Mouse (Mus musculus): ENCODE measurements around the gene Fgfr2. TPM values are rescaled to one million over a fixed set of nuclear protein-coding genes. Genes with fewer than 3 reads are reported as not detected.

The Fgfr2 gene
- polyA plus RNA-seq, 1 experiment from 2014 or later = 93.4 TPM

DNA sequence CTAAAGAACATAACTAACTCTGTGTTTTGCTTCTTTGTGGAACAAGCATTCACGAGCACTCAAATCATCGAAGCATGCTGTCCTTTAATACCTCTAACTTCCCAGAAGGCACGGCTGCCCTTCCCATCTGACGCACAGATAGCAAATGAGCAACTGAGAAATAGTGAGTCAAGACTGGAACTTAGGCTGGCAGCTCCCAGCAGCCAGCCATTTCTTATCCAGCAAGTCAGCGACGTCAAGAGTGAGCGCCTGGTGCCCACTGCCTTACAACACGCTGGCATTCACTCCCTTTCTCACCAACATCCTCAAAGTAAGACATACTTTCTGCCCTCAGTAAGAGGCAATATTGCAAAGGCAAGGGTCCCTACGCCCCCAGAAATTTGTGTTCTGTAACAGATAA, 2883.0 kb downstream of the Fgfr2 start:
- Histone ChIP-seq H3K4me1 (ENCODE audit: control insufficient read depth, insufficient read depth, low read length) (peaks cover 27% of the 10 kb centered on the region), H3K4me2 (ENCODE audit: low read depth, low read length) (no peak overlapping the region), H3K9ac (ENCODE audit: low read length) (no peak overlapping the region), H3K27me3 (ENCODE audit: control insufficient read depth, insufficient read depth, low read length) (no peaks in the 10 kb centered on the region), H3K27ac (ENCODE audit: low read length) (no peak overlapping the region), H3K4me3 (replicated peaks; ENCODE audit: low read length) (no peak overlapping the region), H3K36me3 (ENCODE audit: control insufficient read depth, insufficient read depth, low read length) (no peaks in the 10 kb centered on the region), H3K9me3 (replicated peaks; ENCODE audit: control insufficient read depth, low read length) (no peaks in the 10 kb centered on the region)
- ATAC-seq (ENCODE audit: insufficient read depth, low FRiP score) = no peak
- 75% methylated on average over 9 of the region's 9 CpGs for WGBS

DNA sequence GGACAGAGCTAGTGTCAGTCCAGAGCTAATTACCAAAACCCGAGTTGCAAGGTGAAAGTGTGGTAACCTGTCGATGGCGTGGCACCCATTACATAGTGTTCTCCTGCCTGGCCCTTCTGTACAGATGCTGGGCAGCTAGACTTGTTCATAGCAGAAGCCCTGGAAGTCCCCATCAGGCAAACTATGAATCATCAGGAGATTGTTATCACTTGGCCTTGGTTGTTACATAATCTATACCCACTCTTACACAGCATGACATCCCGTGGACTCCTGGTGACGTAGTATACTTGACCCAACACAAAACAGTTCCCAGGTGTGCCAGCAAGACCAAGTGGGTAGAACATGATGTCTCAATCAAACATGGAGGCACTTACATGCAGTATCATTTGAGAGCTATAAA, 2885.9 kb downstream of the Fgfr2 start:
- Histone ChIP-seq H3K4me1 (ENCODE audit: control insufficient read depth, insufficient read depth, low read length) (peaks cover 6% of the 10 kb centered on the region; the same call in 1 of the 2 replicates), H3K9me3 (replicated peaks; ENCODE audit: control insufficient read depth, low read length) (no peaks in the 10 kb centered on the region), H3K9ac (ENCODE audit: low read length) (no peak overlapping the region), H3K4me2 (ENCODE audit: low read depth, low read length) (no peak overlapping the region), H3K36me3 (ENCODE audit: control insufficient read depth, insufficient read depth, low read length) (no peaks in the 10 kb centered on the region), H3K4me3 (replicated peaks; ENCODE audit: low read length) (no peak overlapping the region), H3K27ac (ENCODE audit: low read length) (no peak overlapping the region), H3K27me3 (ENCODE audit: control insufficient read depth, insufficient read depth, low read length) (no peaks in the 10 kb centered on the region)
- WGBS = 69% methylated on average over 5 of the region's 5 CpGs
- no peak for ATAC-seq (ENCODE audit: insufficient read depth, low FRiP score)

DNA sequence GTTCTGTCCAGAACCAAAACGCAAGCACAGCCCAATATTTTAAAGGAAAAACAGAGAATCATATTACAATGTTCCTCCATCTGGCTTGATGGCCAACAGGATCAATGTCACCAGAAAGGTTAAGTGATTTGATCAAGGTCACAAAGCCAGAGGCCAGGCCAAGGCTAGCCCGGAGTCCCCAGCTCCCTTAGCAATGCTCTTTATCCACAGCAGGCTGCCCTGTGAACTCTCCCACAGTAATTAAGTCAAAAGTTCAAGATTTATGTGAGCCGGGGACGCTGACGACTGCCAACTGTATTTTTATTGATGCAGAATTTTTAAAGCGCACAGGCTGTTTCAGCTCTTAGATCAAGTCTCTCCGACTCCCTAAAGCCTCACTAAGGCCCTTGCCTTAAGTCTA, 2889.4 kb downstream of the Fgfr2 start:
- H3K9me3 ChIP-seq (replicated peaks; ENCODE audit: control insufficient read depth, low read length) = no peaks in the 10 kb centered on the region
- H3K27me3 ChIP-seq (ENCODE audit: control insufficient read depth, insufficient read depth, low read length) = no peaks in the 10 kb centered on the region
- H3K27ac ChIP-seq (ENCODE audit: low read length) = no peak overlapping the region
- H3K4me2 ChIP-seq (ENCODE audit: low read depth, low read length) = no peak overlapping the region
- no peaks in the 10 kb centered on the region for H3K36me3 ChIP-seq (ENCODE audit: control insufficient read depth, insufficient read depth, low read length)
- ATAC-seq (ENCODE audit: insufficient read depth, low FRiP score) = no peak
- H3K4me3 ChIP-seq (replicated peaks; ENCODE audit: low read length) = no peak overlapping the region
- WGBS = 33% methylated on average over 7 of the region's 7 CpGs
- H3K9ac ChIP-seq (ENCODE audit: low read length) = no peak overlapping the region
- peaks cover 11% of the 10 kb centered on the region for H3K4me1 ChIP-seq (ENCODE audit: control insufficient read depth, insufficient read depth, low read length)

DNA sequence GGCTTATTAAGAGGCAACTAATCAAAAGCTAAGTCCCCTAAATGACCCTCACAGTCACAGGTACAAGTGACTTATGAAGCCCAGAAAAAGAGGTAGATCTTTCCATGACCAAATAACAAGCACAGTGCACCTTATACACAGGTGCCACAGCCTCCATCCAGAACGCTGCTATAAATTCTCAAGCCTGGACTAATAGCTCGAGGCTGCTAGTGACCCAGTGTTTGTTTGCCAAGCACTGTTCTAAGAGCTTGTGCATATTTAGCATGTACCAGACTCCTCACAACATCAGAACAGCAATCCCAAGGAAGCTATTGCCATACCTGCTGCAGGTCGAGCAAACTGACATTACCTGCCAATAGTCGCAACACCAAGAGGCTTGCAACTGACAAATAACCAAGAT, 2893.1 kb downstream of the Fgfr2 start:
- H3K27ac ChIP-seq (ENCODE audit: low read length) = no peak overlapping the region
- 74% methylated on average over 4 of the region's 4 CpGs for WGBS
- ATAC-seq (ENCODE audit: insufficient read depth, low FRiP score) = no peak
- no peak overlapping the region for H3K9ac ChIP-seq (ENCODE audit: low read length)
- peaks cover 5% of the 10 kb centered on the region for H3K4me1 ChIP-seq (ENCODE audit: control insufficient read depth, insufficient read depth, low read length)
- H3K9me3 ChIP-seq (replicated peaks; ENCODE audit: control insufficient read depth, low read length) = no peaks in the 10 kb centered on the region
- no peak overlapping the region for H3K4me2 ChIP-seq (ENCODE audit: low read depth, low read length)
- H3K27me3 ChIP-seq (ENCODE audit: control insufficient read depth, insufficient read depth, low read length) = no peaks in the 10 kb centered on the region
- no peaks in the 10 kb centered on the region for H3K36me3 ChIP-seq (ENCODE audit: control insufficient read depth, insufficient read depth, low read length)
- H3K4me3 ChIP-seq (replicated peaks; ENCODE audit: low read length) = no peak overlapping the region

DNA sequence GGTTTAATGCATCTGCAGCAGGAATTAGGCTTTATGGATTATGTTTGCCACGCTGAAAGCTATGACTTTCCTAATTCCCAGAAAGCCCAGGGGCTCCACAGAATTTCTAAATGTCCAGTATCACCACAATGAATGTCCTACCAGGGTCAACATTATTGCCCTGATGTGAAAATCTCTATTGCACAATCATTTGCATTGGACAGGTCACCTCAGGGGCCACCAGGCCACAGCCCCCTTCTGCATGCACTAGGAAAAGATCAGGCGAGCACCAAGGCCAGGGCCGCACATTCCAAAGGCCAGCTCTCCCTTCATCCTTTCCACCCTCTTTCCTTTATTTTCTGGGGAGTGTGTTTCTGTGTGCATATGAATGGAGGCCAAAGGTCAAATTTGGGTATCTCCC, 2897.9 kb downstream of the Fgfr2 start:
- ATAC-seq (ENCODE audit: insufficient read depth, low FRiP score) = no peak
- H3K9ac ChIP-seq (ENCODE audit: low read length) = no peak overlapping the region
- 78% methylated on average over 3 of the region's 3 CpGs for WGBS
- no peak overlapping the region for H3K27ac ChIP-seq (ENCODE audit: low read length)
- no peak overlapping the region for H3K4me3 ChIP-seq (replicated peaks; ENCODE audit: low read length)
- H3K36me3 ChIP-seq (ENCODE audit: control insufficient read depth, insufficient read depth, low read length) = no peaks in the 10 kb centered on the region
- H3K4me2 ChIP-seq (ENCODE audit: low read depth, low read length) = no peak overlapping the region
- H3K27me3 ChIP-seq (ENCODE audit: control insufficient read depth, insufficient read depth, low read length) = no peaks in the 10 kb centered on the region
- H3K9me3 ChIP-seq (replicated peaks; ENCODE audit: control insufficient read depth, low read length) = no peaks in the 10 kb centered on the region
- H3K4me1 ChIP-seq (ENCODE audit: control insufficient read depth, insufficient read depth, low read length) = peaks cover 18% of the 10 kb centered on the region

DNA sequence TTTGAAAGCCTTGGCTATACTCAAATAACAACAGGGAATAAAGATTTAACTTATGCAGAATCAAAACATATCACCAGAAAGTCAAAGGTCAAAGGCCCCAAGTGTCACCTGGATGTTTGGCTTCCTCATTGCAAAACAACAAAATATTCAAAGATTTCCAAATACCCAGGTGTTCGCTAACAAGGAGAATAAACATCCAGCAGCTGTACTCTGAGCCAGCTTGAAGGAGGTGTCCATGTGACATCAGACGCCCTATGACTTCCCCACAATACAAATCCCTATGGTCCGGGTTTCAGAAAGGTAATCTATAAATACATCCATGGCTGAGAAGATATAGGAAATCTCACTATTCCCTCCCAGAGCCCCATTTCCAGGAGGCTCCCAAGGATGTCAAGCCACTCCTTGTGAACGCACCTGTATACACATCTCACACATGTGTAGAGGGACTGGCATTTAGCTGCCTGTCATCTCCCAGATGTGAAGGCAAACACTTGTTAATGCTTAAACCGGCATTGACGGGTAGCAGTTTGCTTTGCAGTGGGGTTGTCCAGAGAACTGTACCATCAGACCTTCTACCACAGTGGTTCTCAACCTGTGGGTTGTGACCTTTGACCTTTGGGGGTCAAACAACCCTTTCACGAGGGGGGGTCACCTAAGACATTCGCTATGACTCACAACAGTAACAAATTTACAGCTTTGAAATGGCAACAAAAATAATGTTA, 2900.4 kb downstream of the Fgfr2 start:
- peaks cover 17% of the 10 kb centered on the region for H3K4me1 ChIP-seq (ENCODE audit: control insufficient read depth, insufficient read depth, low read length)
- H3K9me3 ChIP-seq (replicated peaks; ENCODE audit: control insufficient read depth, low read length) = no peaks in the 10 kb centered on the region
- ATAC-seq (ENCODE audit: insufficient read depth, low FRiP score) = peak; percentile 24; the same call in 1 of the 2 replicates
- H3K36me3 ChIP-seq (ENCODE audit: control insufficient read depth, insufficient read depth, low read length) = no peaks in the 10 kb centered on the region
- H3K27ac ChIP-seq (ENCODE audit: low read length) = no peak overlapping the region
- WGBS = 50% methylated on average over 8 of the region's 8 CpGs
- no peaks in the 10 kb centered on the region for H3K27me3 ChIP-seq (ENCODE audit: control insufficient read depth, insufficient read depth, low read length)
- H3K9ac ChIP-seq (ENCODE audit: low read length) = no peak overlapping the region
- no peak overlapping the region for H3K4me2 ChIP-seq (ENCODE audit: low read depth, low read length)
- no peak overlapping the region for H3K4me3 ChIP-seq (replicated peaks; ENCODE audit: low read length)

DNA sequence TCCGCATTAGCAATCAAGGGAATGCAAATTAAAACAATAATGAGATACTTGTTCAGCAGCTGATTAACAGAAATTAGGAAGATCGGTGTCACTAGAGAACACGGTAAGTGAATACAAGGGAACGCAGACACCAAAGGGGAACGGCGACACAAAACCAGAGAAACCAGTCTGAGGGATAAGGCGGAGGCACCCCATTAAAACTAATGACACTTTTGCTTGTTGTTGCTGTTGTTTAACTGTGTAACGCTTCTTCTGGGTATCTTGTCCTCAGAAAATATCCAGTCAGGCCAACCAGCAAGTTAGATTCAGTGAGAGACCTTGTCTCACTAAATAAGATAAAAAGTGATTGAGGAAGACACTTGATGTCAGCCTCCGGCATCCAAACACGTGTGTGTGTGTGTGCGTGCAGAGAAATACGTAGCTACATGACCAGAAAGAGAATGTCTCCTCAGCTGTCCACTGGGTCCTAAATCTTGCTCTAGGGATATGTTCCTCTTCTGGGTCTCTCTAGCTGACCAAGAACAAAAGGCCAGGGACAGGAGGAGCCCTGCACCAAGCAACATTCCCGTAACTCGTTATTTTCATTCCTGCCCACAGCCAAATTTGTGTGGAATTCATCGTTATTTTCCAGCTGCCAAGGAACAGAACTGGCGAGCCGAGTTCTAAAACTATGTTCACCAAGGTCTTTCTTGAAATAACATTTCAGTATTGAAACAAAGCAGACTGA, 2901.3 kb downstream of the Fgfr2 start:
- Histone ChIP-seq H3K9ac (ENCODE audit: low read length) (no peak overlapping the region), H3K27me3 (ENCODE audit: control insufficient read depth, insufficient read depth, low read length) (no peaks in the 10 kb centered on the region), H3K9me3 (replicated peaks; ENCODE audit: control insufficient read depth, low read length) (no peaks in the 10 kb centered on the region), H3K4me3 (replicated peaks; ENCODE audit: low read length) (no peak overlapping the region), H3K4me2 (ENCODE audit: low read depth, low read length) (no peak overlapping the region), H3K27ac (ENCODE audit: low read length) (peak overlapping the region; percentile 31; the same call in 1 of the 2 replicates), H3K36me3 (ENCODE audit: control insufficient read depth, insufficient read depth, low read length) (no peaks in the 10 kb centered on the region), H3K4me1 (ENCODE audit: control insufficient read depth, insufficient read depth, low read length) (peaks cover 17% of the 10 kb centered on the region)
- ATAC-seq (ENCODE audit: insufficient read depth, low FRiP score) = no peak
- 70% methylated on average over 17 of the region's 17 CpGs for WGBS

DNA sequence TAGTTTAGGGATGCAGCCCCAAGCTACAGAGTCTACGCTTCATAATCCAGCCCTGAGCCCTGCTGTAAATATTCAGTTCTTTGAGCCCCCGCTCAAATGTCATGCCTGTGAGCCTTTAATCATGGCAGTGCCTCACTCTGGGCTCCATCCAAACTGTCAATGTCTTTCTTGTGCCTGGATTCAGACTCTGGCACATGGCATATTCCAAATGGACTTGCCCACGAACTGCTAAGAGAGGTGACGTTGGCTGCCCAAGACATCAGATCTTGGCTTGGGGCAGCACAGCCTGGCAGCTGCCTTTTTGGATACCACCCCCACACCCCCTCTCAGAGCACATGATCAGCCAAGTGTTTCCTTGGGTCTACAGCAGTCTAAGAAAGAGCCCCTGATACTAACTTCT, 2902.5 kb downstream of the Fgfr2 start:
- Histone ChIP-seq H3K27ac (ENCODE audit: low read length) (no peak overlapping the region), H3K4me3 (replicated peaks; ENCODE audit: low read length) (no peak overlapping the region), H3K27me3 (ENCODE audit: control insufficient read depth, insufficient read depth, low read length) (no peaks in the 10 kb centered on the region), H3K9me3 (replicated peaks; ENCODE audit: control insufficient read depth, low read length) (no peaks in the 10 kb centered on the region), H3K4me2 (ENCODE audit: low read depth, low read length) (no peak overlapping the region), H3K9ac (ENCODE audit: low read length) (no peak overlapping the region), H3K36me3 (ENCODE audit: control insufficient read depth, insufficient read depth, low read length) (no peaks in the 10 kb centered on the region), H3K4me1 (ENCODE audit: control insufficient read depth, insufficient read depth, low read length) (peaks cover 17% of the 10 kb centered on the region)
- no peak for ATAC-seq (ENCODE audit: insufficient read depth, low FRiP score)
- 78% methylated on average over 4 of the region's 4 CpGs for WGBS

DNA sequence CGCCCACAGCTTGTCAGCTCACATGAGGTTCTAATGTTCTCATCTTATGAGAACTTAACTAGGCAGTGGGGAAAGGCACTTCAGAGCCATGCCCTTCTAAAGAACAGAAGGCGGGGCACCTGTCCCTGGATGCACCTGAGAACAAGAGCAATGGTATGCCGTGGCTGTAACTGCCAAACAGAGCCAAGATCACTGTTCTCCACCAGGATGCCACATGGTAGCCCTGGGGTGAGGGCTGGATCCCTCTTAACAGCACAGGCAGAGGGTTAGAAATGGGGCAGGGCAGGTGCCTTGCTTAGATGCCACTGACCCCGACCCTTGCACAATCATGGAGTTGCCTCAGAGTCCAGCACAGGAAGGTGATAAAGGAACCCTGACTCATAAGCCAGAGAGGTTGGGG, 2903.3 kb downstream of the Fgfr2 start:
- 81% methylated on average over 4 of the region's 4 CpGs for WGBS
- H3K27me3 ChIP-seq (ENCODE audit: control insufficient read depth, insufficient read depth, low read length) = no peaks in the 10 kb centered on the region
- H3K27ac ChIP-seq (ENCODE audit: low read length) = no peak overlapping the region
- H3K36me3 ChIP-seq (ENCODE audit: control insufficient read depth, insufficient read depth, low read length) = no peaks in the 10 kb centered on the region
- H3K9ac ChIP-seq (ENCODE audit: low read length) = no peak overlapping the region
- peaks cover 23% of the 10 kb centered on the region for H3K4me1 ChIP-seq (ENCODE audit: control insufficient read depth, insufficient read depth, low read length)
- no peaks in the 10 kb centered on the region for H3K9me3 ChIP-seq (replicated peaks; ENCODE audit: control insufficient read depth, low read length)
- H3K4me2 ChIP-seq (ENCODE audit: low read depth, low read length) = no peak overlapping the region
- ATAC-seq (ENCODE audit: insufficient read depth, low FRiP score) = no peak
- no peak overlapping the region for H3K4me3 ChIP-seq (replicated peaks; ENCODE audit: low read length)

All from stomach, embryonic 16.5 days (tissue).